Mouse (Mus musculus) liver, embryonic 14.5 days (tissue): ENCODE data around the gene Gfy. TPM values are rescaled to one million over a fixed set of nuclear protein-coding genes. Genes with fewer than 3 reads are reported as not detected.

Experiments
- ATAC-seq: fragments of 200-750 bp; cut with Nextera tagmentation; 2 replicates; pipeline ENCODE4 v1.8.0; 2017; ENCODE audit warnings: moderate number of reproducible peaks, mild to moderate bottlenecking, moderate library complexity; ENCODE audit not compliant: insufficient read depth
- DNase-seq, 3 experiments: peaks; one replicate each; pipeline ENCODE4 v3.0.0-alpha.2; 2012 to 2013; ENCODE audit warnings: low read depth in 3 of 3, low spot score in 3 of 3
- H3K27ac ChIP-seq: fragments of 300-500 bp; sonication (generic); 2 replicates; pipeline ENCODE4 v1.5.1; 2014; ENCODE audit warnings: moderate library complexity, mild to moderate bottlenecking, control low read depth, inconsistent platforms
- H3K27me3 ChIP-seq: fragments of 300-500 bp; sonication (generic); 2 replicates; pipeline ENCODE4 v1.6.1; 2014; ENCODE audit warnings: mild to moderate bottlenecking, low read length, moderate library complexity; ENCODE audit not compliant: control insufficient read depth, insufficient read depth
- H3K36me3 ChIP-seq: fragments of 300-500 bp; sonication (generic); replicated peaks from 2 replicates; pipeline ENCODE4 v1.6.1; 2014; ENCODE audit warnings: low read depth; ENCODE audit not compliant: control insufficient read depth, insufficient read depth
- H3K4me1 ChIP-seq, 2 experiments: fragments of 200-500 bp in 1 of 2; fragments of 300-500 bp in 1 of 2; sonication (generic) in 1 of 2; replicated peaks; 2 replicates each; pipeline ENCODE4 v1.6.1; 2012 to 2014; ENCODE audit warnings: antibody characterized with exemption in 1 of 2, inconsistent platforms in 1 of 2, low read length in 1 of 2; ENCODE audit not compliant: control insufficient read depth in 2 of 2, insufficient read depth in 2 of 2
- H3K4me2 ChIP-seq: fragments of 300-500 bp; sonication (generic); 2 replicates; pipeline ENCODE4 v1.6.1; 2014; ENCODE audit warnings: low read depth, mild to moderate bottlenecking, control low read depth, moderate library complexity
- H3K4me3 ChIP-seq, 2 experiments: fragments of 200-500 bp in 1 of 2; fragments of 300-500 bp in 1 of 2; sonication (generic) in 1 of 2; 2 replicates each; pipeline ENCODE4 v1.5.1; 2012 to 2014; ENCODE audit warnings: low read depth in 2 of 2, low read length in 2 of 2, mild to moderate bottlenecking in 2 of 2, control low read depth in 1 of 2, inconsistent platforms in 1 of 2, moderate library complexity in 1 of 2; ENCODE audit not compliant: insufficient read depth in 1 of 2
- H3K9ac ChIP-seq: fragments of 300-500 bp; sonication (generic); replicated peaks from 2 replicates; pipeline ENCODE4 v1.6.1; 2014; ENCODE audit warnings: mild to moderate bottlenecking, control low read depth, moderate library complexity
- H3K9me3 ChIP-seq: fragments of 300-500 bp; sonication (generic); 2 replicates; pipeline ENCODE4 v1.6.1; 2016; ENCODE audit warnings: low read length, mixed read lengths; ENCODE audit not compliant: control insufficient read depth
- CTCF ChIP-seq: IDR thresholded peaks from 2 replicates; pipeline ENCODE4 v1.5.1; 2016; ENCODE audit warnings: antibody characterized with exemption, low read depth, control low read depth
- EP300 ChIP-seq: IDR thresholded peaks from 2 replicates; pipeline ENCODE4 v1.6.1; 2016; ENCODE audit warnings: antibody characterized with exemption, low read depth
- WGBS: fragments of 180-500 bp; shearing (Covaris S2); extraction: QIAGEN DNeasy Blood & Tissue Kit; methylation state at CpG from one replicate; pipeline ENCODE4 v1.1.7; 2014; ENCODE audit not compliant: insufficient replicate concordance; 5-methylcytosine and 5-hydroxymethylcytosine counted together
- polyA plus RNA-seq, 2 experiments: library from polyadenylated mRNA; depleted of rRNA in 1 of 2; stranded (reverse) in 1 of 2; unstranded in 1 of 2; fragments of >200 nt; fragmentation: Nextera tagmentation in 1 of 2; extraction: Ambion mirVana in 1 of 2; gene quantifications; 2 replicates each; pipeline versions ENCODE4 v1.2.1 to v1.2.3; 2012 to 2014

The Gfy gene
- polyA plus RNA-seq, 2 experiments = not detected

DNA sequence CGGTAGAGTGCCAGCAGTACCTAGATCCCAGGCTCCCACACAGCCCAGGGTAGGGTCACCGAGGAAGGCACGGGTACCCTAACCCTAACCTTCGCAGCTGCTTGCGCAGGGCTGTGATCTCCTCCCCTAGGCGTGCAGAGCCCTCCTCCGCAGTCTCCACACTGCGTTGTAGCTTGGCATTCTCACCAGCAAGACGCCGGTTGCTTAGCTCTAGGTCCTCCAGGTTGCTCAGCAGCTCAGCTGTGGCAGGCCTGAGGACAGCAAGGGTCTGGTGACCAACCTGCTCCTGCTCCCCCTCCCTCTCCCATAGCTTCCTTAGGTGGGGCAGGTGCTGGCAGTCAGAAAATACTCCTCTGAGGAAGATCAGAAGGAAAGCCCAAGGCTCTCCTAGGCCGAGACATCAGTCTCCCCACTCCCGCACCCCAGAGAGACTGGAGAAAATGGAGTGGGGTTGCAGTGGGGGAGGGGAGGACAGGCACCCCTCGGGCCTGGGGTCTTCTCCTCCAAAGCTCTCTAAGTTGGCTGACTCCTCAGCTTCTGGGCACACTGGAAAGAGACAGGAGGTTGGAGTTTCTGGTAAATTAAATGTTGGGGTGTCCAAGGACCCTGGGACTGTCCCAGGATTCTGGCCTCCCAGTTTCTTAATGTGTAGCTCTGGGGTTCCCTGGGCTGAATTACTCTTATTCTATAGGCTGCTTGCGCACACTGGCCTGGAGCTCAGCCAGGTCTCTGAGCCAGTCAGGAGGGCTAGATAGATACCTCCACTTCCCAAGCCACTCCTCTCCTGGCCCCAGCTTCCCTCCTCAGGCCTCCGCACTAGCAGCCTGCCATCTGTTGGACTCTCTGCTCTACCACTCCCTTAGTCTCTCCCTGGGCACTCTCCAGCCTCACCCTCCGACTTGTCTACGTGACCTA is 14.8 kb upstream of the Gfy start:
- TF ChIP-seq EP300 (no peak), CTCF (no peak)
- no peaks in the 10 kb centered on the region for H3K9me3 ChIP-seq
- no peaks in the 10 kb centered on the region for H3K36me3 ChIP-seq
- H3K27me3 ChIP-seq = no peaks in the 10 kb centered on the region; the same call in none of the 2 replicates
- no peak overlapping the region for H3K27ac ChIP-seq
- no peak overlapping the region for H3K4me3 ChIP-seq
- 55% methylated on average over 17 of the region's 17 CpGs for WGBS
- H3K4me1 ChIP-seq = no peaks in the 10 kb centered on the region
- no peak for DNase-seq
- no peak overlapping the region for H3K9ac ChIP-seq
- no peak for ATAC-seq
- H3K4me2 ChIP-seq = no peak overlapping the region

DNA sequence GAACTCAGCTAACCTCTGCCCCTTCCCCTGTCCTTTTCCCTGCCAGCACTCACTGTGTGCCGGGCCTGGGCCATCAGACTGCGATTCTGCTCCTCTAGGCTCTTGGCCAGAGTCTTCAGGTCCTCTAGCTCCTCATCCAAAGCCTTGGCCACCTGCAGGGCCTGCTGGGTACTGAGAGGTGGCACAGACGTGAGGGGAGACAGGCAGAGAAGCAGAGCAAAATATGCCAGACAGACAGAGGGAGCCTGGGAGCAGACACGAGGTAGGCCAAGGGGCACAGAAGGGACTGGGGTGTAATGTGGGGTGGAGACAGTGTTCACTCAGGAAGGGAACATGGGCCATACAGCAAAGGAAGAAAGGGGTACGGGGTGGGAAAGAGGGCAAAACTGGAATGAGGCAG is 14.0 kb upstream of the Gfy start:
- no peak overlapping the region for H3K4me2 ChIP-seq
- 52% methylated on average over 5 of the region's 5 CpGs for WGBS
- H3K4me1 ChIP-seq = no peaks in the 10 kb centered on the region
- H3K9me3 ChIP-seq = no peaks in the 10 kb centered on the region
- no peaks in the 10 kb centered on the region; the same call in none of the 2 replicates for H3K27me3 ChIP-seq
- no peak overlapping the region for H3K27ac ChIP-seq
- no peak for TF ChIP-seq CTCF
- DNase-seq = no peak
- no peak for ATAC-seq
- no peak overlapping the region for H3K9ac ChIP-seq
- H3K4me3 ChIP-seq = no peak overlapping the region
- no peaks in the 10 kb centered on the region for H3K36me3 ChIP-seq

DNA sequence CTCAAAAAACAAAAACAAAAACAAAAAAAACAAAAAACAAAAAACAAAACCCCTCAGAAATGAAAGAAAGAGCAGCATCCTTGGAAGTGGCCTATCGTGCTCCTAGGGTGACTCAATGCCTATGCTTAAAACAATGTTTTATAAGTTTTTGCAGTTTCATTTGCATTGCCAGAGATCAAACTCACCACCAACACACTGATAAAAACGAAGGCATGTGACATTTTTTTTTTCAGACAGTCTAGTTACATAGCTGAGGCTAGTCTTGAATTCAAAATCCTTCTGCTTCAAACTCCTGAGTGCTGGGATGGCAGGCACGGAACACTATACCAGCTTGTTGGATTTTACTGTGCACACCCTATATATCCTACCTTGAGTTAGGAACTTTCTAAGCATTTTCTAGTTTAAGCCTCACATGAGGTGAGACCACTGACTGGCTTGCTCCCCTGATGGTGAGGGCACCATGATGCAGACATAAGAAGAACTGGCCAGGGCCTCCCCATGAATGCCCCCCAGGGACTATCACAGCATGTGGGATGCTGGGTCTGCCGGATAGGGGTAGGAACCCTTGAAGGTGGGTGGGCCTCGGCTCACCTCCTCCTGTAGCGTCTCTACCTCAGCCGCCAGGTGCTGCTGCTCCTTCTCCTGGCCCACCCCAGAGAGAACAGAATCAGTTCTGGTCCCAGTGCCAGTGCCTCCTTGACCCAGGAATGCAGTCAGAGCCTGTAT is 13.4 kb upstream of the Gfy start:
- 61% methylated on average over 7 of the region's 7 CpGs for WGBS
- Histone ChIP-seq H3K4me3 (no peak overlapping the region), H3K27ac (no peak overlapping the region), H3K9ac (no peak overlapping the region), H3K36me3 (no peaks in the 10 kb centered on the region), H3K27me3 (no peaks in the 10 kb centered on the region; the same call in none of the 2 replicates), H3K9me3 (no peaks in the 10 kb centered on the region), H3K4me2 (no peak overlapping the region), H3K4me1 (no peaks in the 10 kb centered on the region)
- ATAC-seq (no peak), DNase-seq (no peak)
- TF ChIP-seq CTCF = no peak
- no peak for TF ChIP-seq EP300

DNA sequence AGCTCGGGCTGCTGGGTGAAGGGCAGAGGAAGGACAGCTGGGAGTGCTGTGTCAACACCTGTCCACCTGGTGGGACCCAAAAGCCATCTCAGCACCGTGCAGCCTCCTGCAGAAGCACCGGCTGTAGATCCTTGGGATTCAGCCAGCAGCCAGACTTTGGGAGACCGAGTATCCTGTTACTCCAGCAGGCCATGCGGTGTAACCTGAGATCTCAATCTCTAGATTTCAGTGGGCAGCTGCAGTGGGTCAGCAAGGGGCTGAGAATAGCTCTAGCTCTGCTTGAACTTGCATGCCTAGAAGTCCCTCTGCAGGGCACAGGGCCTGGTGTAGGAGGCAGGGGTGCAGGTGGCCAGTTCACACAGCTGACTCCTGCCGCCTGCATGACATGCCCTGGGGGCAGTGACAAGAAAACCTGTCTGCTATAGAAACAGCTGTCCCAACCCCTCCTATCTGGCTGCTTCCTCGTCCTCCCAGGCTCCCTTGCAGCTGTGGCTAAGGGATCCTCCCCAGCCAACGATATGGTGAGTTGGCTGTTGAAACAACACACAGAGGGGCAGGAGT is 12.5 kb upstream of the Gfy start:
- TF ChIP-seq CTCF = no peak
- no peak for TF ChIP-seq EP300
- 24% methylated on average over 8 of the region's 8 CpGs for WGBS
- Histone ChIP-seq H3K4me1 (no peaks in the 10 kb centered on the region), H3K4me2 (no peak overlapping the region), H3K9ac (no peak overlapping the region), H3K27ac (no peak overlapping the region), H3K36me3 (no peaks in the 10 kb centered on the region), H3K4me3 (no peak overlapping the region), H3K27me3 (no peaks in the 10 kb centered on the region; the same call in none of the 2 replicates), H3K9me3 (no peaks in the 10 kb centered on the region)
- no peak for ATAC-seq
- DNase-seq = no peak

DNA sequence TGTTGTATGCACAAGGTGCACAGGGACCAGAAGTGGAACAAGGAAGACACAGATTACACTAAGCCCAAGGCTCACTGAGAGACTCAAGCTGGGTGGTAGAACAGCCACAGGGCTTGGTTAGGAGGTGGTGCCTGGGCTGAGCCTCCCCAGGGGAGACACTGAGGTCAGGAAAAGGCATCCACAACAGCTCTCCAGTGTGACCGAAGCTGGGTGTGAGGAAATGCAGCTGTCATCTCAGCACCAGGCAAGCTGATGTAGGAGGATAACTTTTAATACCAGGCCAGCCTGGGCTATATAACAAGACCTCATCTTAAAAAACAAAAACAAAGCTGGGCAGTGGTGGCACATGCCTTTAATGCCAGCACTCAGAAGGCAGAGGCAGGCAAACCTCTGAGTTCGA is 11.8 kb upstream of the Gfy start:
- Histone ChIP-seq H3K4me2 (no peak overlapping the region), H3K9me3 (no peaks in the 10 kb centered on the region), H3K4me1 (no peaks in the 10 kb centered on the region), H3K27me3 (peaks cover 2% of the 10 kb centered on the region), H3K9ac (no peak overlapping the region), H3K36me3 (no peaks in the 10 kb centered on the region), H3K27ac (no peak overlapping the region), H3K4me3 (no peak overlapping the region)
- WGBS = 62% methylated on average over 2 of the region's 2 CpGs
- DNase-seq (no peak), ATAC-seq (no peak)
- no peak for TF ChIP-seq CTCF
- TF ChIP-seq EP300 = no peak
